Mouse (Mus musculus) c-Kit-negative CD71-positive TER-119-positive erythroid progenitor cells, embryonic 14.5 days (primary cell): ENCODE measurements around the gene Pou4f2.

ENCODE experiments used
- DNase-seq: peaks from one replicate; pipeline ENCODE4 v3.0.0-alpha.2; 2013; ENCODE audit warnings: low read depth, low spot score

Gene Pou4f2

DNA sequence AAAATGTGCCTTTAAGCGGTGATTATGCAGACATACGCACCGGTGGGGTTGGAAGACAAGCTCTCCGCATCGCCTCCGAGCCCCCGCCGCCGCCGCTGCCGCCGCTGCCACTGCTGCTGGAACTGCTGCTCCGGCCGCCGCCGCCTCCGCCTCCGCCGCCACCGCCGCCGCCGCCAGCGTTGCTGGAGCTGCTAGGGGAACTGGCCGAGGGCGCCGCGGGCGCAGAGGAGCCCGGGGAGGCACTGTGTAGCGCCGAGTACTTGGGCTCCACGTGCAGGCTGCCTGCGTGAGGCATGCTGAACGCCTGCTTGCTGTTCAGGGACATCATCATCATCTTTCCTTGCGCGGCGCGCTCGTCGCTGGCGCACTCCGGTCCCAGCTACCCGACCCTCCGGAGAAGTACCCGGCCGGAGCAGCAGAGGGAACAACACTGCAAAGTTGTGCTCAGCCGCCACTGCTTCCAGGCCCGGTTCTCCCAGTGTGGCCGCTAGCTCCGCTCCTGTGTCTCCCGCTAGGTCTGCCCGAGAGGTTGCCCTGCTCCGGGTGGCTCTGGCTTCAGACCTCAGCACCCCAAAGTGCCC lies at the start of gene Pou4f2:
TSS of gene Pou4f2 (minus strand) at position 575 of the 581 bp plus-strand sequence.
- DNase-seq = no peak

DNA sequence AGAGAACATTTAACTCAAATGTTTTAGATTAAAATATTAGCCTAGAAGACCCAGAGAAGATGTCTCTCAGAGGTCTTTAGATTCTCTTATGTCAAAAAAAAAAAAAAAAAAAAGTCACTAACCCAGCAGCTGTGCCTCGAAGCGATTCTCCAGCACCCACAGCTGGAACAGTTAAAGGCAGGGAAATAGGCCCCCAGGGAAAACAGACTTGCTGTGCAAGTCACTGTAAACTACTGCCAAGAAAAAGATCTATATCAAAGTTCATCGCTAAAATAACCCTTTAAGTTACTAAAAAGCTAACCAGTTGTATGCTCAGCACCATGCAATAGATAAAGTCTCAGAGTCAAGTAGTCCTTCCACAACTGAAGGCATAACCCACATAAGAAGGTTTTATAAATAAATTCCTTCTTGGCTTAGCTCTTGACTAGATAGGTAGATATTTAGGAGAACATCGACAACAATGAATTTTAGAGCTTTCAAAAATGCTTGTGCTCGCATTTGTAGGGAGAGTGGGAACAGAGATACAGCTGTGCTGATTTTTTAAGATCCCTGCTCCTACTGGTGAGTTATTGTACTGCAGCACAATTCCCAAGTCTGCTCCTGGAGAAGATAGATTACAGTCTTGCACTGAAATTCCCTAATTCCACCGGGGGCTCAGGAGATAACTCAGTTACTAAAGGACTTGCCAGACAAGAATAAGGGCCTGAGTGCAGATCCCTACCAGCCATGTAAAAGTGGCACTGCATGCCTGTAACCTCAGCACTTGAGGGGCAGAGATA lies 40.8 kb upstream of the Pou4f2 start:
- DNase-seq = no peak

DNA sequence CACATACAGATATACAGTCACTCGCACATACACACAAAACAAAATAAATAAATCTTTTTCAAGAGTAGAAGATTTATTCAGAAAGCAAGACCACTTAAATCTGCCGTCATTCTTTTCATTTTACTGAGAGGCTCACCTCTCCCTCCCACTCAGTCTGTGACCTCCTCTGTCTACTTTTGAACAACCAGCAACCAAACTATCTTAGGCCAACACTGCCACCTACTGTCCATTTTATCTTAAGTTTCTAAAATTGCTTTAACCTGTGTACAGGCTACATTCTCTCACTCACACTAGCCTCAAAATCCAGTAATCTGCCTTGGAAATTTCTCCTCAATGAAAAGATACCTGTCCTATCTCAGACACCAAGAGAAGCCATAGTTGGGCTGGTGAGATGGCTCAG lies 31.4 kb upstream of the Pou4f2 start:
- no peak for DNase-seq

- DNase-seq = no peak
These were observed 27.5 kb upstream of the Pou4f2 start for GRCm38 (mm10) chr8:78463941-78464340.

GRCm38 (mm10) chr8:78456441-78456840 lies 20.0 kb upstream of the Pou4f2 start:
- DNase-seq = no peak

DNA sequence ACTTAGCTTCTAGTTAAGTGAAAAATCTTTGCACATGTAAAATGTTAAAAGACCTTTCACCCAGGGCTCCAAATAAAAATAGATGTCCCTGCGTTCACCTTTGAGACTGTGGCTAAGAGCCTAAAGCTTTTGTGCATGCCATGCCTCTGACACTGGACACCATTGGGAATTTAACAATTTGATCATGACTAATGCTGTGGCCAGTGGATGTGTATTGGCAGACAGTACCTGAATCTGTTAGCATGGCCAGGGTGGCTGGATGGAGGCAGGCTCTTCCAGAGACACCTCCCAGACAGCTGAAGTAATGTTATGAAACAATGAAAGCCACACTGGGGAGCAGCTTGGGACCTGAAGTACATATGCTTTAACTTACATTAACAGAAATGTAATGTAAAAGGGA lies 6.3 kb upstream of the Pou4f2 start:
- no peak for DNase-seq

DNA sequence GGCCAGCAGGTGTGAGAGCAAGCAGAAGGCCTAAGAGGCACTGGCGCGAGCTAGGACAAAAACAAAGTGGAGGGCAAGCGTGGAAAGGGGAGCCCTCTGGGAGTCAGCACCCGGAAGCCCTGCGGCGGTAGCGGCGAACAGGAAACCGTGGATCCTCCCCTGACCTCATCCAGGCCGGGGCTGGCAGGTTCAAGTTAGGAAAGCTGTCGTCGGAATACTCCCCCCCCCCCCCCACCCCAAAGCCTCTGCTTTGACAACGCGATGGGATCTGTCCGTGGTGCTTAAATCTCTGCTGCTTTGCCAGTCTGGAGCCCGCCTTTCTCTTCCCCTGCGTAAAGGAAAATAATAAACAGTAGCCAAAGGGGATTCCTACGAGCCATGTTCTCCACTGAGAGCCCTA lies 1.7 kb upstream of the Pou4f2 start:
- no peak for DNase-seq

- DNase-seq = no peak
These were observed 948 bp upstream of the Pou4f2 start for GRCm38 (mm10) chr8:78437140-78438045.

GRCm38 (mm10) chr8:78436661-78437060 lies 216 bp upstream of the Pou4f2 start:
- DNase-seq = no peak

DNA sequence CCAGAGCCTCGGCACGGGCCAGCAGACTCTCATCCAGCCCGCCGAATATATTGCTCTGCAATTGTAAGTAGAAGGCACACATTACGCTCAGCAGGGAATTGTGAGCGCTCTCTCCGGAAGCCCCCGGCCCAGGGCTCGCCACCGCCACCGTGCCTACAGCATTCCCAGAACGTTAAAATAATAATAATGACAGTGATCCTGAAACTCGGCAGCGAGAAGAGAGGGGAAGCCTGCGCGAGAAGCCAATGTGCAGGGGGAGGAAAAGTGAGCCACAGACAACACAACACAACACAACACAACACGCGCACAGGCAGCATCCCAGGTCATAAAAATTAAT lies 853 bp downstream of the Pou4f2 start:
- DNase-seq = no peak

DNA sequence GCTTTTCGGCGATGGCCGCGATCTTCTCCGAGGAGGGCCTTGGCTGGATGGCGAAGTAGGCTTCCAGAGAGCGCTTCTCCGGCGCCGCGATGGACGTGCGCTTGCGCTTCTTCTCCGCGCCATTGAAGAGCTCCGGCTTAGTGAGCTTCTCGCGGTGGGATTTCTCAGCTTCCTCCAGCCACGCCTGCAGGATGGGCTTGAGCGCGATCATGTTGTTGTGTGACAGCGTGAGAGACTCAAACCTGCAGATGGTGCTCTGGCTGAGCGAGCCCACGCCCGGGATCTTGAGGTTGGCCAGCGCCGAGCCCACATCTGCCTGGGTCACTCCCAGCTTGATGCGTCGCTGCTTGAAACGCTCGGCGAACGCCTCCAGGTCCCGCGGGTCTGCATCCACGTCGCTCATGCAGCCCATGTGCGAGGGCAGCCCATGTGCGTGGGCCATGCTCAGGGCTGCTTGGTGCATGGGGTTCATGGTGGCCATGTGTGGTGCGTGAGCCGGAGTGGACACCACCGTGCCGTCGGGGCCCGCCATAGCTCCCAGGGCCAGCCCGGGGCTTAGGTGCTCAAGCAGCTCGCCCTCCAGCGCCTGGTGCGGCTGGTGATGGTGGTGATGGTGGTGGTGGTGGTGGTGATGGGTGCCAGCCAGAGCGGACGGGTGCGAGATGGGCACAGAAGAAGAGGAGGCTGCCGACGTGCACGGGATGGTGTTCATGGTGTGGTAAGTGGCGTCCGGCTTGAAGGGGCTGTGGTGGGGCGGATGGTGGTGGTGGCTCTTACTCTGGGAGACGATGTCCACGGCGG lies 1.4 kb downstream of the Pou4f2 start:
- no peak for DNase-seq

- DNase-seq = no peak
These were observed 2.1 kb downstream of the Pou4f2 start for GRCm38 (mm10) chr8:78434340-78434739.

DNA sequence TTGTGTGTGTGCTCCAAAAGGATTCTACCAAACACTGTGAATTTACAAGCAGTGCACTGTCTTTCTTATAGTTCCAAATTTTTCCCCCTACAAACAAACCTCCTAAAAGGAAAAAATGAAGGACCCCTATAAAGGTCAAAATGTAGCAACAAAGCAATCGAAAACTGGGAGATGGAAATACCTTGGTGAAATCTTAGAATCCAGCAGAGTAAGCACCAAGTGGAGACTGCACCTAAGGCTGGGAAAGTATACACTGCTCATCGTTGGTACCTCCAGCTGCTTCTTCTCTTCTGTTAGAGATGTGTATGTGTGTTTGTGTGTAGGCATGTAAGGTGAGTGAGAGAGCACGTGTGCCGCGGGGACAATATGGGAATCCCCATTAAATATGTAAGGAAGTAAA lies 3.1 kb downstream of the Pou4f2 start:
- DNase-seq = no peak

DNA sequence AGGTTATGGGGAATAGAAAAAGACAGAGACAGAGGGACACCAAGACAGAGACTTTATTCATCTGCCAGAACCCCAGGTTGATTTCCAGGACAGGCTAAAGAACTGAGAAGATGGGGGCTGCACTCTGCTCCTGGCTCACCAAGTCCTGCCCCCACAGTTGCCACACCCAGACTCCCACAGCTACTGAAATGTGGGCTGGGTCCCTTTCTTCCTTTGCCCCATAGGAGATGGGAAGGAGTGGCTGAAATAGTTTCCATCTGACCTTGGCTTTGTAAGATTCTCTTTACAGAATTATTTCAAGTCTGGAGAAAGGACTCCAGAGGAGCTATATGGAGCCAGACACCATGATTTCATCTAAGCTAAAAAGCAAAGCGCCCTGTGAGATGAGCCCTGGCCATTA lies 4.0 kb downstream of the Pou4f2 start:
- no peak for DNase-seq

DNA sequence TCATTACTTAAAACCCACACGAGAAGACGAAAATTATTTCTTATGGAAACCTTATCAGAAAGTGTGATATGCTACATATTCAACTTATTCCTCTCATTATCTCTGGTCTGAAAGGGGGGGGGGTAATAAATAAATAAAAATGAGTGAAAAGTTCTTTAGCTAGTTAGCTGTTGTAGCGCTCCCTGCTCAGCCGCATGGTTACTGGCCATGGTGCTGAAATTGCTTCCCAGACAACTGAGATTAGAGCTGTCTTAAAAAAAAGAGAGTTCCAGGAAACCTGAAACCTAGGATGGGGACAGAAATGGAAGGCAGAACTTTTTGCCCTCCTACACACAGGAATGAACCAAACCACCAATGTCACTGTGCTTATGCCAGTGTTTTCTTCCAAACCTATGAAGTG lies 5.1 kb downstream of the Pou4f2 start:
- DNase-seq = no peak

DNA sequence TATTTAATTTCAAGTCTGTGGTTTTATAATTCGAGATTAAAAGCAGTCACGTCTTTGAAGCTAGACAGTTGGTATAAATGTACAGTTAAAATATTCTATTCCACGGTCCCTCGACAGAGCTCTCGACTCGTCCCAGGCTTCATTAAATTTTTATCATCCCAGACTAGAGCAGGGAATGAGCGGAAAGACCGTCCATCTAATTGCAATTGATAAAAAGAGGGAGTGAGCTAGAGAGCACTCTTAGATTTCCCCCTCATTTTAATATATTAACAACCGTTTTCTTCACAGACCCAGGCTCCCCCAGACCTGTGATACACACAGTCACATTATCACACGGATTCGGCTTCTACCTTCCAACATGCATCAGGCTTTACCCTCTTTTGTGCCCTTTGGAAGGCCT lies 8.3 kb downstream of the Pou4f2 start:
- no peak for DNase-seq

GRCm38 (mm10) chr8:78427769-78428130 lies 8.7 kb downstream of the Pou4f2 start:
- DNase-seq = no peak

DNA sequence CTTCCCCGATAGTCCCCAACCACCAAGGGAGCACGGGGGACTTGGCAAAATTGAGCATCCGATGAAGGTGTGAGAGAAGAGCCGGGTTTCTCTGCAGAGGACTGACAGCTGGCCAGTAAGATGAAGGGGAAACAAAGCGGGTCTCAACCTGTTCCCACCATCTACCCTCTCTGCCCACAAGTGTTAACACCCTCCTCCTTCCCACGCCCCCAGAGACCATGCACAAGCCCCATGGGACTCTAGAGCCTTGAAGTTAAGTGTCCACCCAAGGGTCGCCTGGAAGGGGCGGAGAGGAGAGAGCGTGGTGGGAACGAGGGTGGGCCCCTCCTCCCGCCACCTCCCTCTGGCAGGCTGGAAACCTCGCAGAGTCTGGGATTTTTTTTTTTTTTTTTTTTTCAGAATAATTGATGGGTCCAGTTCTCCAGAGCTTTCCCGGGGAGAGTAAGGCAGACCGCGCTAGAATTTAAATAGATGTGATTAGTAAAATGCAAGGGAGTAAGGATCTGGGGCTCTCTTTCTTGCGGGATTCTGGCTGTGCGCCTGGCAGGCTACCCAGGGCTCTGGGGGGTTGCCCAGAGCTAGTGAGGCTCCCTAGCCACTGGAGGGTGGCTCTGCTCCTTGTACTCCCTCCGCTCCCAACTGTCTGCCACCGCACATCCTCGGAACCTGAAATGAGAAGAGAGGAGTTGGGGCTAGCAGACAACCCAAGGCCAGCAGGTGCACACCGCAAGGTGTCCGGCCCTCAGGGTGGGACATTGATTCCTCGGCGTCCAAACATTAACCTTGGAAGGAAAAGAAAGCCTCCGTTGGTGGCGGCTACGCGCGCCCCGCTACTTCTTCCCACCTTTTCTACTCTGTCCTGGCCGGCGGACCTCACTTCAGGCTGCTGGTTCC lies 9.3 kb downstream of the Pou4f2 start:
- no peak for DNase-seq

DNA sequence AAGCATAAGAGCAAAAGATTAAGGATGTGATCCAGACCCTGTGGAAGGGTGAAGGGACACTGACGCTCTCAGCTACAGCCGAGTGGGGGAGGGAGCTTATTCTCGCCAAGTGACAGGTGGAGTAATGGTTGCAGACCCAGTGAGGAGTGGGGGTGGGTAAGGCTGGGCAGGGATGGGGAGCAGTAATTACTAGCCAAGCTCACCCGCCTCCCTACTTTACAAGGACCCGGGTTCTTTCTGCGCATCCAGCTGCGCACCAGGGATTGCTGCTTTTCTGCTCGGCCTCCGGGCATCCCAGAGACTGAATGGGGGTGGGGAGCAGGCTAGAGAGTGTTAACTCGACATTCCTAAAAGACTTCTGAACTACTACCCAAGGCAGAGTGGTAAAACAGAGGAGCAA lies 10.0 kb downstream of the Pou4f2 start:
- DNase-seq = no peak

- DNase-seq = no peak
These were observed 12.5 kb downstream of the Pou4f2 start for GRCm38 (mm10) chr8:78423937-78424336.

DNA sequence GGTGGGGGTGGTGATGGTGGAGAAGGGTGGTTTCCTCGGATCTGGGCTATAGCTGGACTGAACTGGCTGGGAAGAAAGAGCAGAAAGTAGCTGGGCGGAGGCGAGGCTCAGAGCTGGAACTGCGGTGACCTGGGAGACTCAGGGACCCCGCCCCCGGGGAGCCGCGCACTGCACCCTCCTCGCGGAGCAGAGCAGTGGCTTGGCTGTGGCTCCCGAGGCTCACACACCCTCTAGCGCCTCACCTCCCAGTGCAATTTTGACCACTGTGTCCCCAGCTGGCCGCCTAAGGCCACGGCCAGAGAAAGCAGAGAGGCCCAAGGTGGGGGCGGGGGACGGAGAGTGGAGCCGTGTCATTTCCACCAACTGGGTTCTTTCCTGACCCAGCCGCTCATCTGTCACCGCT lies 16.3 kb downstream of the Pou4f2 start:
- DNase-seq = no peak
